8 mouse cellular contexts compared by ENCODE assay signal in genomic region chr10:81376561-81377361, GRCm38 (mm10). TPM values are rescaled to one million over a fixed set of nuclear protein-coding genes. Genes with fewer than 3 reads are reported as not detected.
DNase-seq lines count a peak whose midpoint lies in the region; ATAC-seq and TF ChIP-seq lines count a peak whose summit lies in the region.

No protein-coding gene starts in this region.

- no peak for ATAC-seq in embryonic facial prominence, embryonic 15.5 days (ENCODE audit: insufficient number of reproducible peaks, low FRiP score, low TSS enrichment, low read depth)
- no peak for ATAC-seq in limb, embryonic 14.5 days (ENCODE audit: low FRiP score, low read depth)
- no peak for ATAC-seq in stomach, embryonic 15.5 days (ENCODE audit: insufficient read depth, low FRiP score, low read depth)

- TF ChIP-seq POLR2A in limb, embryonic 14.5 days (IDR thresholded peaks at IDR 0.05; ENCODE audit: borderline replicate concordance, extremely low read depth, insufficient read depth, insufficient read length), result no peak

- peaks cover 30% of the 10 kb centered on the region for H3K4me1 ChIP-seq in embryonic facial prominence, embryonic 15.5 days
- peaks cover 15% of the 10 kb centered on the region for H3K4me1 ChIP-seq in limb, embryonic 14.5 days (ENCODE audit: control insufficient read depth, insufficient read depth, low read length)
- H3K4me1 ChIP-seq in stomach, embryonic 15.5 days, result peaks cover 26% of the 10 kb centered on the region

- peak overlapping the region; percentile 74 for H3K4me3 ChIP-seq in embryonic facial prominence, embryonic 15.5 days (replicated peaks)
- peak overlapping the region; percentile 89 for H3K4me3 ChIP-seq in limb, embryonic 14.5 days (replicated peaks; ENCODE audit: low read length)
- peak overlapping the region; percentile 82 for H3K4me3 ChIP-seq in stomach, embryonic 15.5 days (replicated peaks)

- DNase-seq in cerebellum, adult 9-11 months, result peak; percentile 65
- DNase-seq in cerebellum, adult 11 months, result no peak
- DNase-seq in 3T3-L1 (ENCODE audit: low read depth, low spot score), result peak; percentile 31
- DNase-seq in limb, embryonic 14.5 days (ENCODE audit: low spot score), result no peak
- no peak for DNase-seq in embryo, embryonic 9.5 days (ENCODE audit: extremely low spot score)
- DNase-seq in cerebellum, adult 18-20 months, result no peak

- no peaks in the 10 kb centered on the region for H3K9me3 ChIP-seq in embryonic facial prominence, embryonic 15.5 days (replicated peaks)
- H3K9me3 ChIP-seq in limb, embryonic 14.5 days (ENCODE audit: control insufficient read depth, low read length), result no peaks in the 10 kb centered on the region
- H3K9me3 ChIP-seq in stomach, embryonic 15.5 days, result no peaks in the 10 kb centered on the region

- H3K9ac ChIP-seq in embryonic facial prominence, embryonic 15.5 days, result peak overlapping the region; percentile 88; the same call in 1 of the 2 replicates
- H3K9ac ChIP-seq in limb, embryonic 14.5 days (ENCODE audit: low read depth, low read length, severe bottlenecking), result peak overlapping the region; percentile 89
- H3K9ac ChIP-seq in stomach, embryonic 15.5 days, result peak overlapping the region; percentile 81; the same call in 1 of the 2 replicates

- WGBS in embryonic facial prominence, embryonic 15.5 days, result 25% methylated on average over 6 of the region's 6 CpGs
- 33% methylated on average over 6 of the region's 6 CpGs for WGBS in limb, embryonic 14.5 days
- WGBS in stomach, embryonic 15.5 days, result 30% methylated on average over 6 of the region's 6 CpGs

- H3K36me3 ChIP-seq in embryonic facial prominence, embryonic 15.5 days, result peaks cover 37% of the 10 kb centered on the region
- H3K36me3 ChIP-seq in limb, embryonic 14.5 days (ENCODE audit: control insufficient read depth, insufficient read depth, low read length), result peaks cover 31% of the 10 kb centered on the region
- peaks cover 19% of the 10 kb centered on the region; the same call in 1 of the 2 replicates for H3K36me3 ChIP-seq in stomach, embryonic 15.5 days

- no peaks in the 10 kb centered on the region for H3K27me3 ChIP-seq in embryonic facial prominence, embryonic 15.5 days
- H3K27me3 ChIP-seq in limb, embryonic 14.5 days (ENCODE audit: control insufficient read depth, insufficient read depth, low read length), result no peaks in the 10 kb centered on the region
- H3K27me3 ChIP-seq in stomach, embryonic 15.5 days (replicated peaks), result no peaks in the 10 kb centered on the region

- H3K4me2 ChIP-seq in embryonic facial prominence, embryonic 15.5 days (replicated peaks), result peak overlapping the region; percentile 77
- peak overlapping the region; percentile 85 for H3K4me2 ChIP-seq in limb, embryonic 14.5 days (replicated peaks; ENCODE audit: low read depth, low read length, severe bottlenecking)
- peak overlapping the region; percentile 79 for H3K4me2 ChIP-seq in stomach, embryonic 15.5 days

- H3K27ac ChIP-seq in embryonic facial prominence, embryonic 15.5 days (replicated peaks), result peak overlapping the region; percentile 29
- H3K27ac ChIP-seq in limb, embryonic 14.5 days (replicated peaks; ENCODE audit: low read depth, low read length), result no peak overlapping the region
- peak overlapping the region; percentile 68 for H3K27ac ChIP-seq in stomach, embryonic 15.5 days

RNA-seq across cellular contexts. Expression of gene Fzr1, which starts 1.6 kb away (rescaled TPM):
- 98.8 and 102 TPM in 2 replicates for polyA plus RNA-seq in embryonic facial prominence, embryonic 15.5 days (2015; fragmentation: Nextera tagmentation; extraction: Ambion mirVana)
- polyA plus RNA-seq in limb, embryonic 14.5 days (2012; rRNA removed), result 109 and 142 TPM in 2 replicates
- polyA plus RNA-seq in limb, embryonic 14.5 days (2014; fragmentation: Nextera tagmentation; extraction: Ambion mirVana), result 92.8 and 95.5 TPM in 2 replicates
- 88.5 and 90.5 TPM in 2 replicates for polyA plus RNA-seq in stomach, embryonic 15.5 days (2015; fragmentation: Nextera tagmentation; extraction: Ambion mirVana)

RNA-seq across cellular contexts. Expression of gene Dohh, which starts 7.5 kb away (rescaled TPM):
- 83.1 and 85.2 TPM in 2 replicates for polyA plus RNA-seq in embryonic facial prominence, embryonic 15.5 days (2015; fragmentation: Nextera tagmentation; extraction: Ambion mirVana)
- 54.3 and 66.7 TPM in 2 replicates for polyA plus RNA-seq in limb, embryonic 14.5 days (2012; rRNA removed)
- 60.0 and 63.7 TPM in 2 replicates for polyA plus RNA-seq in limb, embryonic 14.5 days (2014; fragmentation: Nextera tagmentation; extraction: Ambion mirVana)
- 78.9 and 80.4 TPM in 2 replicates for polyA plus RNA-seq in stomach, embryonic 15.5 days (2015; fragmentation: Nextera tagmentation; extraction: Ambion mirVana)

RNA-seq across cellular contexts. Expression of gene Gm48551, which starts 7.5 kb away (rescaled TPM):
- polyA plus RNA-seq in embryonic facial prominence, embryonic 15.5 days (2015; fragmentation: Nextera tagmentation; extraction: Ambion mirVana), result 3.1 and 3.2 TPM in 2 replicates
- 4.3 and 5.0 TPM in 2 replicates for polyA plus RNA-seq in limb, embryonic 14.5 days (2012; rRNA removed)
- 1.1 and 2.9 TPM in 2 replicates for polyA plus RNA-seq in limb, embryonic 14.5 days (2014; fragmentation: Nextera tagmentation; extraction: Ambion mirVana)
- 2.9 and 3.3 TPM in 2 replicates for polyA plus RNA-seq in stomach, embryonic 15.5 days (2015; fragmentation: Nextera tagmentation; extraction: Ambion mirVana)

RNA-seq across cellular contexts. Expression of gene 4930404N11Rik, which starts 11.1 kb away (rescaled TPM):
- 0.73 and 1.3 TPM in 2 replicates for polyA plus RNA-seq in embryonic facial prominence, embryonic 15.5 days (2015; fragmentation: Nextera tagmentation; extraction: Ambion mirVana)
- 0.43 and 0.95 TPM in 2 replicates for polyA plus RNA-seq in limb, embryonic 14.5 days (2012; rRNA removed)
- polyA plus RNA-seq in limb, embryonic 14.5 days (2014; fragmentation: Nextera tagmentation; extraction: Ambion mirVana), result 0.37 and 0.41 TPM in 2 replicates
- 1.2 and 1.5 TPM in 2 replicates for polyA plus RNA-seq in stomach, embryonic 15.5 days (2015; fragmentation: Nextera tagmentation; extraction: Ambion mirVana)

RNA-seq across cellular contexts. Expression of gene Gm48552, which starts 12.0 kb away (rescaled TPM):
- 1.6 and 2.9 TPM in 2 replicates for polyA plus RNA-seq in embryonic facial prominence, embryonic 15.5 days (2015; fragmentation: Nextera tagmentation; extraction: Ambion mirVana)
- polyA plus RNA-seq in limb, embryonic 14.5 days (2012; rRNA removed), result 6.8 and 9.5 TPM in 2 replicates
- polyA plus RNA-seq in limb, embryonic 14.5 days (2014; fragmentation: Nextera tagmentation; extraction: Ambion mirVana), result 0.99 and 1.2 TPM in 2 replicates
- polyA plus RNA-seq in stomach, embryonic 15.5 days (2015; fragmentation: Nextera tagmentation; extraction: Ambion mirVana), result 0.41 and 1.4 TPM in 2 replicates

Comparison
In these comparisons a context has a peak if more than half of its experiments do, and no peak if none do; other contexts are left out.
1. DNase-seq: peak in cerebellum, adult 9-11 months (single experiment) and 3T3-L1 (single experiment); none in cerebellum, adult 11 months (single experiment), limb, embryonic 14.5 days (single experiment), embryo, embryonic 9.5 days (single experiment) and cerebellum, adult 18-20 months (0 of 2).
2. Peak in every context shown above with its lines, with median percentiles within 50 percentile points of each other: H3K4me2 ChIP-seq, H3K4me3 ChIP-seq and H3K9ac ChIP-seq.